Mouse (Mus musculus) lung, postnatal 0 days (tissue): ENCODE results near the gene Serinc3.
A peak's percentile ranks its signal among the peaks of the same experiment; 100 is the strongest.

Source experiments
- CTCF ChIP-seq: IDR thresholded peaks from 2 replicates; pipeline ENCODE4 v1.5.1; 2016; ENCODE audit warnings: antibody characterized with exemption, mild to moderate bottlenecking
- EP300 ChIP-seq: IDR thresholded peaks from 2 replicates; pipeline ENCODE4 v1.6.1; 2016; ENCODE audit warnings: antibody characterized with exemption, mild to moderate bottlenecking, control low read depth

- TF ChIP-seq CTCF (peak; percentile 87), EP300 (no peak)
Observed at GRCm38 (mm10) chr2:163599226-163599625, 45.7 kb downstream of the Serinc3 start.
